Mouse (Mus musculus): ENCODE measurements around the gene Rxra. TPM values are rescaled to one million over a fixed set of nuclear protein-coding genes. Genes with fewer than 3 reads are reported as not detected.

The Rxra gene
- total RNA-seq, 1 experiment from 2014 or later: 62.1 TPM

GRCm38 (mm10) chr2:27702283-27702682 is 26.0 kb downstream of the Rxra start:
- DNase-seq: peak; percentile 40

- DNase-seq: no peak
Measured at GRCm38 (mm10) chr2:27702904-27703666, 26.8 kb downstream of the Rxra start.

DNA sequence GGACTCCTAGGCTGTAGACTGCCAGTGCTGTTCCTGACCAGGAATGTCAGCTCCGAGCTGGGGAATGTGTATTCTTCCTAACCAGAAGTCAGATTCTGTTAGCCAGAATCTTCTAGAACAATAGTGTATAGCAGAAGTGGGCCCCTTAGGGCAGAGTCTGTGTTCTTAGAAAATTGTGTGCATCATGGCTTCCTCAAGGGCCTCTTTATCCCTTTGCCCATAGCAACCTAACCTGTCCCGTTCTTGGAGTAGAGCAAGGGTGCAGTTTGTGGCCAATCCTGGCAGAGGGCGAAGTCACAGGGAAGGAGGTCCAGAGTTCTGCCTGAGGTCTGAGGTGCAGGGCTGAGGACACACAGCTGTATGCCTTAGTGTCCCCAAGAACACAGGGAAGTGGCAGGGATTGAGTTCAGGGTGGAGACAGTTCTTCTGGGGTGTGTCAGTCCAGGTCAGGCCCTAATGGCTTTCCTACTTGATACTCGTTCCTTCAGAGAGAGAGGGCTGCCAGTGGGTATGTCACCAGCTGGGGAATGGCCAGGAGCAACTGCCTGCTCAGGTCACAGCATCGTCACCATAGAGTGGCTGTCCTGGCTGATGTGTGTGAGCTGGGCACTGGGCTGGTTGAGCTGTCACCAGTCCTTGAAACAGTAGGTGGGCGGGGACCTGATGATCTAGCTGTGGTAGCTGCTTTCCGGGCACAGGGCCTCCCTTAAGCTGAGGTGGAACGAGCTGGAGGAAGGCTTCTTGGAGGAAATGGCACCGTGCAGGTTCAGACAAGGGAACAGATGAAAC is 27.8 kb downstream of the Rxra start:
- peak; percentile 86 for DNase-seq

DNA sequence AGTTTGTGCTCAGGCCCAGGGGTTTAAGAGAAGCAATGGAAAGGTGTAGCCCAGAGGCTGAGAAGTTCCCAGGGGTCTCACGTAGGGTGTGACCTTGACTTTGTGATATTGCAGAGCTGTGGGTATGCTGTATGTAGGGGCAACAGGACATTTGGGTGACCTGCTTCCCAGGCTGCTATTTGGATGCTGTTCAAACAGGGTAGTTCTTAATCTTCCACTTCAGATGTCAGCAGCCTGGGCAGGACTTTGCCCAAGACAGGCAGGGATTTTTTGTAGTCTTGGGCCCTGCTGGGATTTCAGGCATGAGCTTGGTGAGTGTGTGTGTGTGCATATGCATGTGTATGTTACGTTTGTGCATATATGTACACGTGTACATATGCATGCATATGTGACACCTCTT is 28.4 kb downstream of the Rxra start:
- DNase-seq: no peak

GRCm38 (mm10) chr2:27710871-27711382 is 34.7 kb downstream of the Rxra start:
- no peak for DNase-seq

GRCm38 (mm10) chr2:27712626-27713025 is 36.4 kb downstream of the Rxra start:
- no peak for DNase-seq

- no peak for DNase-seq
Measured at GRCm38 (mm10) chr2:27713378-27713777, 37.1 kb downstream of the Rxra start.

- peak; percentile 77 for DNase-seq
Measured at GRCm38 (mm10) chr2:27714131-27714530, 37.9 kb downstream of the Rxra start.

DNA sequence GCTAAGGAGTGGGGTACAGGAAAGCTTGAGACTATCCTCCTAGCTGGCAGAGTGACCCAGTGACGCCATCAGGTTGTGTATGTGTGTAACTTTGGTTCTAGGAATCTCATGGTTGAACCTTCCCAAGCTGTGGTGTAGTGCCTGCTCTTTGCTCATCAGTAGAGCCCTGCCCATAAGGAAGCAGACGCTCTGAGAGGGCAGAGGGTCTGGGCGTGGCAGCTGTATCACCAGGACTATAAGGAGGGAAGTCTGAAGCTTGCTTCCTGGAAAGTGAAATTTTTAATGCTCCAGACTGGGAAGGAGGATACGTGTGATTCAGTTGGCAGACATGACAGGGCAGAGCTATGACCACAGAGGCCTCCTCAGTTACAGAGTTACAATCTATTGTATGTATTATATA is 39.0 kb downstream of the Rxra start:
- DNase-seq: no peak

GRCm38 (mm10) chr2:27716339-27716738 is 40.1 kb downstream of the Rxra start:
- DNase-seq: no peak

- DNase-seq: peak; percentile 91
Measured at GRCm38 (mm10) chr2:27718191-27718590, 42.0 kb downstream of the Rxra start.

GRCm38 (mm10) chr2:27719601-27720000 is 43.4 kb downstream of the Rxra start:
- DNase-seq: no peak

- no peak for DNase-seq
Measured at GRCm38 (mm10) chr2:27721611-27722010, 45.4 kb downstream of the Rxra start.

DNA sequence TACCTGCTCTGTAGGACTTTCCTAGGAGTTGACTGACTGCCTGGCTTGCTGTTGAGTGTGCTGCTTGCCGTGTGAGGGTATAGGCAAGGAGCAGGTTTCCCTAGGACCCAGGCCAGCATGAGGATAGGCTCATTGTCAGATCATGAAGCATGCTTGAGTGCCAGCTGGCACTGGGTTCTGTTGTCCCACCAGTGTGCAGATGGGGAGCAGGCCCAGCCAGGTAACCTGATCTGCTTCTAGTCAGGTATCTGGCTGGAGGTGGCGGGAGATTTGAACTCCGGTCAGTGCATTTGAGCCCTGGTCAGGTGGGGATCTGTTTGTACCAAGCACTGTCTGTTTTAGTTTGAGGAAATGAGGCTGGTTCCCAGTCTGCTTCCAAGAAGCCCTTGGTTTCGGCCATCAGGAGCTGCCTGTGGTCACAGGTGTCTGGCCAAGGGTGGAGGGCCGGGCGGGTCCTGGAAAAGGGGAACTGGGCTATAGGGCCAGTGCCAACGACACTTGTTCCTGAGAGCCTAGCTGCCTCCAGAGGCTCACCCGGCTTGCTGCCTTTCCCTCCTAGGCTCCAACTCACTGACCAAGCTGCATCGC is 48.6 kb downstream of the Rxra start:
- DNase-seq: no peak

GRCm38 (mm10) chr2:27727994-27728854 is 52.0 kb downstream of the Rxra start:
- DNase-seq: no peak

DNA sequence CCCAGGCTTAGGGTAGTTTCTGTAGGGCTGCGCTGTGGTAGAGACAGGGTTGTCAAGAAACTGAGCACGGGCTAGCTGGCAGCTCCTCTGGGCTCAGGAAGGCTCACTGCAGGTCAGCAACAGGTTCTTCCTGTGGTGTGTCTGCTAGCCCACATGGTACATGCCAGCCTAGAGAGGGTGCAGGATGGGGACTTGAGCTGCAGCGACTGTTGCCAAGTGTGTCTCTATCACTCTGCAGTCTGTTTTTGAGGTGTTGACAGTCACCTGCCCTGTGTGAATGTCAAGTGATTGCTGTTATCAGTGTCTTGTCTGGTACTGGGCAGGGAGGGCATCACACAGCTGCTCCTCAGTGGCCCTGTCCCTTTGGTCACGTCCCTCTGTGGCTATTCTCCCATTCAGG is 52.8 kb downstream of the Rxra start:
- DNase-seq: no peak

DNA sequence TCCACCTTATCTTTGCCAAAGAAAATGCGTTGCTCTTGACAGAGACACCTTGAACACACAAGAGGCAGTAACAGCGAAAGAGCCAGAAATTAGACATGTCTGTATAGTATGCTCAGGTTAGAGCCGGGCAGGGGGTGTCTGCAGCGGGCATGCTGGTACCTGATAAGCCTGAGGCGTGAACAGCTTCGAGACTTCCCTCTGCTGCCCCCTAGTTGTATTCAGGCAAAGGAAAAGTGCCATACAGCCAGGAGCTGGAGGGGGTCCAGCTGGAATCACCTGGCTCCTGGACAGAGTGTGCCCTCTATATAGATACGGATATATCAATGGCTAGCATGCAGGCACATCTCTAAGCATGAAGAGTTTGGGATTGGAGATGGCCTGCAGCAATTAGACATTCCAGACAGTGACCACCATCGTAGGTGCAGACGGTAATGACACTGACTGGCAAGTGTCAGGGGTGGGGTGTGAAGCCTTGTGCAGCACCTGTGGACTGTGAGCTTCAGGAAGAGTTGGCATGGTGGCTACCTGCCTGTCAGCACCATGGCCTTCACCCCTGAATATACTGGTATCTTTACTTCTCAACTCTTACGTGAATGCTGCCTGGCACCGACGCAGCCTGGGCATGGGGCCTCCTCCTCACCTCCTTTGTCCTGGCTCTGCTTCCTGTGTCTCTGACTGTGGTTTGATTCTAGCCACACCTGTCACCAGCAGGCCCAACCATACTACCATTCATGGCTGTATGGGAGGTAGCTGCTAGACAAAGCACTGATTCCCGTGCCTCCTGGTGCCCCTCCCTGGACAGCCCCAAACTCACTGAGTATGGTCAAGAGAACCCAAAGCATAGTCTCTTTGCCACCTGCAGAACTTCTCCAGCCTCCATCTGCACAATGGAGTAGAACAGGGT is 54.0 kb downstream of the Rxra start:
- peak; percentile 54 for DNase-seq

- DNase-seq: no peak
Measured at GRCm38 (mm10) chr2:27733021-27733420, 56.8 kb downstream of the Rxra start.

DNA sequence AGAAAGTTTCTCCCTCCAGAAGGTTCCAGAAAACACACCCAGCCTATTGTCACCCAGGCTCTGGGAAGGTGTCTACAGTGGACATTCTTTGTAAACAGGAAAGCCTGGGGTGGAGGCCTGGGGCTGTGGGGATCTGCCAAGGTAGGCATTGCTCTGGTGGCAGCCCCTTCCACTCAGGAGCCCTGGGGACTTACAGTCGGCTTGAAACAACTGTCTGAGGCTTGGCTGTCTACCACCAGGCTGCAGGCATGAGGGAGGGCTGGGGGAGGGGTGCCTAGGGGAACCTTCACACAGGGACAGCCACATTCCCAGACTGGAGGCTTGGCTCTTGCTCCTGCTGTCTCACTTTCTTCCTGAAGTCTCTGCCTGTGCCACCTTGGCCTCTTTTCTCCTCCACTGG is 58.1 kb downstream of the Rxra start:
- DNase-seq: peak; percentile 53

GRCm38 (mm10) chr2:27734800-27735199 is 58.6 kb downstream of the Rxra start:
- DNase-seq: no peak

GRCm38 (mm10) chr2:27736802-27737201 is 60.6 kb downstream of the Rxra start:
- no peak for DNase-seq

Measured in adrenal gland, postnatal 14 days (tissue).